Mouse (Mus musculus): ENCODE measurements at regions not wholly inside any gene's neighbourhood (a gene's known extent, or its start where the extent isn't known, plus 50 kb on each side); places are given as distances from the start of the nearest gene placed in this dataset.

DNA sequence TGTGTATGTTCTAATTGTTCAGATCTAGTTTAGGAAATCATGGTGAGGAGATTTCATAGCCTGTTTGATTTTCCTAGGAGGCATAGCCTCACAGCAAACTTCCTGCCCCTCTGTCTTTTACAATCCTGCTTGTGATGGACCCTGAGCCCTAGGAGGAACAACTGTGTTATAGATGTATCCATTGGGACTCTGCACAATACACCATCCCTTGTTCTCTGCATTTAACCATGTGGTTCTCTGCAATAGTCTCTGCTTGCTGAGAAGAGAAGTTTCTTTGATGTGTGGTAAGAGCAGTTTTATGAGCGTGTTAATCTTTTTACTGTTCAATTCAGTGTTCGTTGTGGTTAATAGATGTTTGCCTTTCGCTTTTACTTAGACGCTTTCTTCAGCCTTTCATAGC is 95.9 kb upstream of the Slc13a1 start:
- DNase-seq (ENCODE audit: low read depth): no peak

DNA sequence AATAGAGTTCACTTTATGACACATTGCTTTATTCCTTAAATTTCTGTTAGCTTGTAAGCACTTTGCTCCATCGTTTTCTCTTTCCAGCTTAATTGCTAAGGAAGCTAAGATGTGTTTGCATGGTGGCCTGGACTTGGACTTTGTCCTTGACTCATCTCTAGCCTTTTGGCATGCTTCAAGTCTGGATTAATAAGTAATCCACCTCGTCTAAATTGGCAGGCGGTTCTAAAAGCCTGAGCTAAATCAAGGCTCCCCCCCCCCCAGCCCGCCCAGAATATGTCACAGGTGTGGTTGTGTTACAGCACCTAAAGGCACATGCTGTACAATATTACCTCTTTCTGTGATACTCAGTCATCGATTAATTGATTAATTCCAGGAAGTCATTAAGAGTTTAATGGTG is 94.7 kb upstream of the Slc13a1 start:
- no peak for DNase-seq (ENCODE audit: low read depth)

DNA sequence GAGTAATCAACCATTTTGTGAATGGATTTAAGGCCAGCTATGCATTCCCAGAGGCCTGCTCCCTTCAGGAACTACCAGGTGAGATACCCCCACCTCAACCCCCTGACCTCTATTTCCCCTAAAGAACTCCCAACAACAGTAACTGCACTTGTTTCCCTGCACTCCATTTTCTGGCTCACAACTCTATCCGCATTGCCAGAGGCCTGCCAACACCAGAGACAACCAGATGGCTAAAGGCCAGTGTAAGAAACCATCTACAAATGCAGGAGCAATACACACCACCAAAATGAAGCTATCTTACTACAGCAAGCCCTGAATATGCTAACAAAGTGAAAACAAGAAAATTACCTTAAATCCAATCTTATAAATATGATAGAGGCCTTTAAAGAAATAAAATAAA is 77.7 kb upstream of the Slc13a1 start:
- no peak for DNase-seq (ENCODE audit: low read depth)

DNA sequence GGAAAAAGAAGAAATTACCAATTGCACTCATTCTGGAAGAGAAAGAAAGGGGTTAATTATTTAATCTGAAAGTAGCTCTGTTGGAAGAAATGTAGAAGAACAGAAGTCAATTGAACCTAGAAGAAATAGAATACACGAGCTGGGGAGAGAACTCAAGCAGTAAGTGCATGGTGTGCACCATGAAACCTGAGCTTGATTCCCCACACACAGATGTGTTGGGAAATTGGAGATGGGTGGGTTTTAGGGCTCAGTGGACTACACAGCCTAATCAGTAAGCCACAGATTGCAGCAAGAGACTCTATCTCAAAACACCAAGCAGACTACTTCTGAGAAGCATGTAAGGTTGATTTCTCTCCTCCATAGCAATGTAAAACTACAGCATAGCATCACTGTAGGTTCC is 70.6 kb upstream of the Slc13a1 start:
- DNase-seq (ENCODE audit: low read depth): no peak

DNA sequence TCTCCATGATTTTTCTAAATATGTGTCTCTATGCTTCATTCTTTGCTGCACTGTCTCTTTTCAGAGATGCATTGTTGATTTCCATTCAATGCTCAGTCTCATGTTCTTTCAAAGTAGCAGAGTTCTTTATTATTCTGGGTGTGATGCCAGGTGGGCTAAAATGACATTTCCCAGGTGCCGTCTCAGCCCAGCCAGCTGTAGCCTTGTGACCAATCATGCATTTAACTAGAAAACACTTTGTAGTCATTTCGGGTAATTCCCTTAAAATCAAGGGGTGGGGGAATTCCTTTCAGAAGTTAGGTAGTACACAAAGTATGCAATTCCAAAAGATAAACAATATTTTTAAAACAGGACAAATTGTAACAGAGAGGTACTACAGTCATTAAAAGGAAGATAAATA is 70.2 kb upstream of the Slc13a1 start:
- no peak for DNase-seq (ENCODE audit: low read depth)

DNA sequence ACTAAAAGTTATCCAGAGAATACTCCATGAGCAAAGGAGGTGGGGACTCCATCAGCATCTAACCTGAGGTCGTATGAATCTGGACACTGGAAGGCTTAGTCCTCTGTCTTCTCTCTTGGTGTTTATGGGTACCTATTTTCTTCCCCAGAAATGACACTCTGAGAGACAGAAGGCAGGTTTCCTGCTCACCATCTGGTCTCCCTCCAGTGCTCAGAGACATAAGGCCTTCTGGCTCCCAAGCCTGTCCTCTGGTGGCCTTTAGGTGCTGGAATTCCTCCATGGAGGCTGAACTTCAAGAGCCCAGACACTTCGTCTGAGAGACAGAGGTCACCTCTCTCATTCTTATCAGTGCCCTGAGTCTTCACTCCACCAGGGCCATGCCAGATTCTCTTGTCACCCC is 65.7 kb upstream of the Slc13a1 start:
- DNase-seq (ENCODE audit: low read depth): no peak

DNA sequence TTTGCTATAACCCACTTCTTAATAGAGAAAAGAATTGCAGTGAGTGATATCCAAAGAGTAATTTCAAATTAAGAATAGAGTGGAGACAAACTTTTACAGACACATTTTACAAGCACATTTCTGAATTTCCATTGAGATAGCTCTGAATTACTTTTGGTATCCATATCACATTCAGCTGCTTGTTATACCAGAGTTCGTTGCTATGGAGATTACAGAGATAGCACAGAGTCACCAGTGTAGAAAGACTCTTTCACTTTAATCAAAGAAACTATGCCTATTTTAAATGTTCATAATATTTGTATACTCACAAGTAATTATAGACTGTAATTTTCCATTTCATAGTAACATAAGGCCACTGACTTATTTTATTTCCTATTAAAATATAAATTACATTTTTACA is 52.7 kb upstream of the Slc13a1 start:
- no peak for DNase-seq (ENCODE audit: low read depth)

DNA sequence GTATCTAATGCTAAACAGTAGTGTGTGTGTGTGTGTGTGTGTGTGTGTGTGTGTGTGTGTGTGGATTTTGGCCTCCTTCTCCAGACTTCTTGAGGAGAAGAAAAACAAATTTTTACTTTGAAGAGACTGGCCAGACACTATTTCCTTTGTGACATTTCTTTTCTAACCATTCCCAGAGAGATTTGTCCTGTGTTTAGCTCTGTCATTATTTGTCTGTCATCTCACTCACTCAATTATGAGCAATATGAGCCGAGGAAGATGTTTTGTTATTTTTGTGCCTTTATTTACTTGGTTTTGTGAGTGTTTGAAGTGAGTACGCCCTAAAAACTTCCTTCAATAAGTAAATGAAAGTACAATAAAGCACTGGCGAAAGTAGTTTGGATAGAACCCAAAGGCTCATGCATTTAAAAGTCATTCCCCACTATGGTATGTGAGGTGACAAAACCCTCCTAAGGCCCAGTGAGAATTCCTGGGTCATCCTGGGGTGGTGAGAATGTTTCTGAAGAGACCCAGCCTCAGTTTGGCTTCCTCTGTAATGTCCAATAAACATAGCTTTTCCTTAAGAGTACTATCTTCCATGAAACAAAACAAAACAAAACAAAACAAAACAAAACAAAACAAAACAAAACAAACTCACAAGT is 52.1 kb upstream of the Slc13a1 start:
- no peak for DNase-seq (ENCODE audit: low read depth)
